Mouse (Mus musculus) midbrain, postnatal 0 days (tissue): Measurements from ENCODE around the gene Gm10837. TPM values are rescaled to one million over a fixed set of nuclear protein-coding genes. Genes with fewer than 3 reads are reported as not detected.
"Not testable (repeated sequence)": the region's sequence is repeated elsewhere in the genome, so short reads cannot be mapped to it uniquely, and the experiment has no call there.

ENCODE experiments used
- ATAC-seq: fragments of 200-750 bp; cut with Nextera tagmentation; 2 replicates; pipeline ENCODE4 v1.8.0; 2017; ENCODE audit warnings: moderate number of reproducible peaks, mild to moderate bottlenecking, moderate TSS enrichment, moderate library complexity; ENCODE audit not compliant: low FRiP score
- DNase-seq: peaks from one replicate; pipeline ENCODE4 v3.0.0-alpha.2; 2015; ENCODE audit warnings: low spot score
- H3K27ac ChIP-seq: fragments of 300-500 bp; sonication (generic); 2 replicates; pipeline ENCODE4 v1.5.1; 2014; ENCODE audit warnings: low read depth, mild to moderate bottlenecking, low read length, mixed read lengths
- H3K27me3 ChIP-seq: fragments of 300-500 bp; sonication (generic); 2 replicates; pipeline ENCODE4 v1.6.1; 2014; ENCODE audit warnings: low read length, control low read depth, mixed read lengths; ENCODE audit not compliant: insufficient read depth
- H3K36me3 ChIP-seq: fragments of 300-500 bp; sonication (generic); 2 replicates; pipeline ENCODE4 v1.6.1; 2014; ENCODE audit warnings: low read length, control low read depth, mixed read lengths; ENCODE audit not compliant: insufficient read depth
- H3K4me1 ChIP-seq: fragments of 300-500 bp; sonication (generic); 2 replicates; pipeline ENCODE4 v1.6.1; 2014; ENCODE audit warnings: mild to moderate bottlenecking, control low read depth, antibody characterized with exemption, low read length, mixed read lengths; ENCODE audit not compliant: insufficient read depth
- H3K4me2 ChIP-seq: fragments of 300-500 bp; sonication (generic); 2 replicates; pipeline ENCODE4 v1.6.1; 2014; ENCODE audit warnings: low read depth, mild to moderate bottlenecking, low read length, mixed read lengths; ENCODE audit not compliant: poor library complexity, severe bottlenecking
- H3K4me3 ChIP-seq: fragments of 300-500 bp; sonication (generic); 2 replicates; pipeline ENCODE4 v1.5.1; 2014; ENCODE audit warnings: low read depth, mild to moderate bottlenecking, low read length, moderate library complexity
- H3K9ac ChIP-seq: fragments of 300-500 bp; sonication (generic); replicated peaks from 2 replicates; pipeline ENCODE4 v1.6.1; 2014; ENCODE audit warnings: mild to moderate bottlenecking, low read length, moderate library complexity, mixed read lengths; ENCODE audit not compliant: poor library complexity, severe bottlenecking
- H3K9me3 ChIP-seq: fragments of 300-500 bp; sonication (generic); 2 replicates; pipeline ENCODE4 v1.6.1; 2016; ENCODE audit warnings: low read length, control low read depth
- CTCF ChIP-seq: IDR thresholded peaks from 2 replicates; pipeline ENCODE4 v1.5.1; 2016; ENCODE audit warnings: antibody characterized with exemption, mild to moderate bottlenecking
- WGBS: fragments of 180-500 bp; shearing (Covaris S2); extraction: QIAGEN DNeasy Blood & Tissue Kit; methylation state at CpG from one replicate; pipeline ENCODE4 v1.1.7; 2014; 5-methylcytosine and 5-hydroxymethylcytosine counted together
- polyA plus RNA-seq: library from polyadenylated mRNA; unstranded; fragments of >200 nt; fragmentation: Nextera tagmentation; extraction: Ambion mirVana; gene quantifications from 2 replicates; pipeline ENCODE4 v1.2.1, GENCODE M21; 2015
- total RNA-seq: library from RNA; depleted of rRNA; stranded (reverse); fragments of >200 nt; gene quantifications from 2 replicates; pipeline ENCODE4 v1.2.3, GENCODE M21; 2014

Gm10837 gene
- total and polyA plus RNA-seq, 2 experiments from 2014 or later, result 0.32 to 0.38 TPM

GRCm38 (mm10) chr14:122452701-122453387 lies 37.5 kb upstream of the Gm10837 start:
- peaks cover 58% of the 10 kb centered on the region for H3K27me3 ChIP-seq
- 12% methylated on average over 13 of the region's 13 CpGs for WGBS
- ATAC-seq (peak; percentile 57; the same call in 1 of the 2 replicates), DNase-seq (peak; percentile 64)
- no peak overlapping the region for H3K9ac ChIP-seq
- no peak overlapping the region for H3K4me2 ChIP-seq
- H3K4me1 ChIP-seq, result 0 out of 2 replicates have a peak, but pooled peaks cover 4% of the 10 kb centered on the region
- H3K4me3 ChIP-seq, result no peak overlapping the region
- TF ChIP-seq CTCF, result no peak
- no peaks in the 10 kb centered on the region for H3K9me3 ChIP-seq
- H3K27ac ChIP-seq, result 0 out of 2 replicates have a peak overlapping the region, but pooled peaks have one; percentile 43
- no peaks in the 10 kb centered on the region for H3K36me3 ChIP-seq

GRCm38 (mm10) chr14:122453388-122453995 lies 36.9 kb upstream of the Gm10837 start:
- H3K27me3 ChIP-seq, result peaks cover 58% of the 10 kb centered on the region
- H3K4me1 ChIP-seq, result 0 out of 2 replicates have a peak, but pooled peaks cover 4% of the 10 kb centered on the region
- peak; percentile 49 for TF ChIP-seq CTCF
- peak; percentile 59 for ATAC-seq
- H3K9ac ChIP-seq, result no peak overlapping the region
- H3K4me2 ChIP-seq, result peak overlapping the region; percentile 39; the same call in 1 of the 2 replicates
- peak overlapping the region; percentile 43; the same call in 1 of the 2 replicates for H3K27ac ChIP-seq
- no peak overlapping the region for H3K4me3 ChIP-seq
- no peaks in the 10 kb centered on the region for H3K36me3 ChIP-seq
- no peaks in the 10 kb centered on the region for H3K9me3 ChIP-seq
- peak; percentile 86 for DNase-seq
- 2% methylated on average over 32 of the region's 32 CpGs for WGBS

- peak overlapping the region; percentile 39; the same call in 1 of the 2 replicates for H3K4me2 ChIP-seq
- no peak for TF ChIP-seq CTCF
- no peaks in the 10 kb centered on the region for H3K36me3 ChIP-seq
- H3K27ac ChIP-seq, result no peak overlapping the region
- no peak for ATAC-seq
- peaks cover 58% of the 10 kb centered on the region for H3K27me3 ChIP-seq
- H3K9ac ChIP-seq, result no peak overlapping the region
- H3K4me1 ChIP-seq, result 0 out of 2 replicates have a peak, but pooled peaks cover 4% of the 10 kb centered on the region
- H3K4me3 ChIP-seq, result no peak overlapping the region
- 11% methylated on average over 12 of the region's 12 CpGs for WGBS
- no peaks in the 10 kb centered on the region for H3K9me3 ChIP-seq
- no peak for DNase-seq
Observed at GRCm38 (mm10) chr14:122453996-122454738, 36.2 kb upstream of the Gm10837 start.

GRCm38 (mm10) chr14:122454901-122455561 lies 35.4 kb upstream of the Gm10837 start:
- TF ChIP-seq CTCF, result no peak
- DNase-seq (peak; percentile 87), ATAC-seq (no peak)
- WGBS, result 38% methylated on average over 10 of the region's 10 CpGs
- Histone ChIP-seq H3K9me3 (no peaks in the 10 kb centered on the region), H3K4me1 (0 out of 2 replicates have a peak, but pooled peaks cover 4% of the 10 kb centered on the region), H3K36me3 (no peaks in the 10 kb centered on the region), H3K27me3 (peaks cover 55% of the 10 kb centered on the region), H3K4me3 (no peak overlapping the region), H3K27ac (no peak overlapping the region), H3K4me2 (no peak overlapping the region), H3K9ac (no peak overlapping the region)

- Histone ChIP-seq H3K27ac (no peak overlapping the region), H3K4me2 (no peak overlapping the region), H3K4me1 (no peaks in the 10 kb centered on the region), H3K27me3 (peaks cover 54% of the 10 kb centered on the region), H3K9ac (no peak overlapping the region), H3K36me3 (no peaks in the 10 kb centered on the region), H3K9me3 (no peaks in the 10 kb centered on the region), H3K4me3 (no peak overlapping the region)
- 31% methylated on average over 4 of the region's 4 CpGs for WGBS
- DNase-seq (no peak), ATAC-seq (no peak)
- TF ChIP-seq CTCF, result no peak
Observed at GRCm38 (mm10) chr14:122455562-122455958, 34.8 kb upstream of the Gm10837 start.

GRCm38 (mm10) chr14:122459332-122459731 lies 31.1 kb upstream of the Gm10837 start:
- WGBS, result 54% methylated on average over 10 of the region's 12 CpGs
- not testable (repeated sequence) for DNase-seq, H3K36me3 ChIP-seq, H3K9ac ChIP-seq, ATAC-seq, H3K27ac ChIP-seq, H3K9me3 ChIP-seq, H3K4me1 ChIP-seq, H3K4me3 ChIP-seq
- Histone ChIP-seq H3K27me3 (peaks cover 47% of the 10 kb centered on the region), H3K4me2 (peak overlapping the region; percentile 32; the same call in 1 of the 2 replicates)
